Mouse (Mus musculus) heart, adult 18-20 months (tissue): ENCODE measurements at regions not wholly inside any gene's neighbourhood (a gene's known extent, or its start where the extent isn't known, plus 50 kb on each side); places are given as distances from the start of the nearest gene placed in this dataset.

Experiments used
- microRNA-seq, 2 experiments: library from miRNA; unstranded; fragments of <30 nt; microRNA quantifications; one replicate each; pipeline ENCODE4 v1.2.0; 2022

Small RNAs in the stretch of these regions (microRNA-seq; reads per million reads assigned to microRNA genes)
- gene Mir30a, result 16,999 to 18,892 reads per million in 2 experiments
- gene Mir30c-2, result 1,537 to 1,776 reads per million in 2 experiments
